Mouse (Mus musculus): ENCODE data around the gene Gpr137c. TPM values are rescaled to one million over a fixed set of nuclear protein-coding genes. Genes with fewer than 3 reads are reported as not detected.
A peak's percentile ranks its signal among the peaks of the same experiment; 100 is the strongest.

The Gpr137c gene
- polyA plus RNA-seq, 1 experiment from 2014 or later = 2.9 TPM

DNA sequence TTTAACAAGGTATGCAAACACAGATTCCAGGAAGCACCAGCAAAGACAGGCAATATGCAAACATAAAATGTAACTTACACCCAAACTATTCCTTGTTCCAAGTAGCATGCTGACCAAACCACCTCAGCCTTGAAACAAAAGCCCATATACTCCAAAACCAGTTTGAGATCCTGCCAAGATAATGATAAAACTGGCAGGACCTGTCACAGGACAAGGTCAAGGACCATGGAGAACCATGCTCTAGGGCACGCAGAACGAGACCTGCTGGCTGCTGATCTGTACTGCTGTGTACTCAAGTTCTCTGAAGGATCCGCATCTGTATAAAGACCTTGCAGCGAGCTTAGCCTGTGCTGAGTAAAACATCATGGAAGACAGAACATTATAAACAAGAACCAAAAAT lies 1.8 kb upstream of the Gpr137c start:
- H3K27ac ChIP-seq (replicated peaks) = no peak overlapping the region
- 81% methylated on average over 4 of the region's 4 CpGs for WGBS
- no peak for ATAC-seq (ENCODE audit: extremely low read depth, insufficient number of reproducible peaks, low FRiP score, low TSS enrichment)
- no peak overlapping the region for H3K4me3 ChIP-seq
- H3K9ac ChIP-seq = no peak overlapping the region
- no peaks in the 10 kb centered on the region for H3K27me3 ChIP-seq (replicated peaks)
- H3K9me3 ChIP-seq = no peaks in the 10 kb centered on the region
- peaks cover 12% of the 10 kb centered on the region; the same call in 1 of the 2 replicates for H3K4me1 ChIP-seq
- H3K36me3 ChIP-seq = no peaks in the 10 kb centered on the region
- H3K4me2 ChIP-seq = no peak overlapping the region

DNA sequence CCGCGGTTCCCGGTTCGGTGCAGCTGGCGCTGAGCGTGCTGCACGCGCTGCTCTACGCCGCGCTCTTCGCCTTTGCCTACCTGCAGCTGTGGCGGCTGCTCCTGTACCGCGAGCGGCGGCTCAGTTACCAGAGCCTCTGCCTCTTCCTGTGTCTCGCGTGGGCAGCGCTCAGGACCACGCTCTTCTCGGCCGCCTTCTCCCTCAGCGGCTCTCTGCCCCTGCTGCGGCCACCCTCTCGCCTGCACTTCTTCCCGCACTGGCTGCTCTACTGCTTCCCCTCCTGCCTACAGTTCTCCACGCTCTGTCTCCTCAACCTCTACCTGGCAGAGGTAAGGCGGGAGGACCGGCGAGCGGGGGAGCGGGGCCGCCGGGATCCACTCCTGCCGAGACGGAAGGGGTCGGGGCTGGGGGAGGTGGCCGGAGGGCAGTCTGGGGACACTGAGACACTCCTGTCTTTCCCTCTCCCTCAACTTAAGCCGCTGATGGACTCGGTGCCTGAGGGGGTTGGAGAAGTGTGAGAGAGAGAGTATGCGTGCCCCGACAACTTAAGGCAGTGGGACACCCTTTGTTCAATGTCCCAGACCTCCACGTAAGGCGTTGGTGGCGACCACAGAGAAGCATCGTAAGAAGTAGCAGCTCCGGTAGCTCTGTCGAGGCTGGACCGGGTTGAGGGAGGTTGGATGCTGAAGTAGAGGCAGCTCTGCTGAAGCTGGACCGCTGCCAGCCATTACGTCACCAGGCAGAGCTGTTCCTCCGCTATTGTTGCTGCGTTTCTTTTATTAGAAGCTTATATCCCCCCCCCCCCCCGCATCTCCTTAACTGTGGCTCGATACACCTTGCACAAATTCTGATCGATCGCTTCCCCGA lies 806 bp downstream of the Gpr137c start, which contains the start of gene Txndc16:
Txndc16 (minus strand) TSS at position 239 of the 867 bp plus-strand sequence.
- Histone ChIP-seq H3K4me3 (peak within 1 kb of the TSS; percentile 88), H3K4me1 (peaks cover 12% of the 10 kb centered on the region; the same call in 1 of the 2 replicates), H3K9me3 (no peaks in the 10 kb centered on the region), H3K27me3 (replicated peaks) (no peaks in the 10 kb centered on the region), H3K36me3 (no peaks in the 10 kb centered on the region), H3K4me2 (peak within 1 kb of the TSS; percentile 97), H3K9ac (peak within 1 kb of the TSS; percentile 96), H3K27ac (replicated peaks) (peak within 1 kb of the TSS; percentile 95)
- ATAC-seq (ENCODE audit: extremely low read depth, insufficient number of reproducible peaks, low FRiP score, low TSS enrichment) = peak; percentile 35
- 1% methylated on average over 59 of the region's 59 CpGs for WGBS

DNA sequence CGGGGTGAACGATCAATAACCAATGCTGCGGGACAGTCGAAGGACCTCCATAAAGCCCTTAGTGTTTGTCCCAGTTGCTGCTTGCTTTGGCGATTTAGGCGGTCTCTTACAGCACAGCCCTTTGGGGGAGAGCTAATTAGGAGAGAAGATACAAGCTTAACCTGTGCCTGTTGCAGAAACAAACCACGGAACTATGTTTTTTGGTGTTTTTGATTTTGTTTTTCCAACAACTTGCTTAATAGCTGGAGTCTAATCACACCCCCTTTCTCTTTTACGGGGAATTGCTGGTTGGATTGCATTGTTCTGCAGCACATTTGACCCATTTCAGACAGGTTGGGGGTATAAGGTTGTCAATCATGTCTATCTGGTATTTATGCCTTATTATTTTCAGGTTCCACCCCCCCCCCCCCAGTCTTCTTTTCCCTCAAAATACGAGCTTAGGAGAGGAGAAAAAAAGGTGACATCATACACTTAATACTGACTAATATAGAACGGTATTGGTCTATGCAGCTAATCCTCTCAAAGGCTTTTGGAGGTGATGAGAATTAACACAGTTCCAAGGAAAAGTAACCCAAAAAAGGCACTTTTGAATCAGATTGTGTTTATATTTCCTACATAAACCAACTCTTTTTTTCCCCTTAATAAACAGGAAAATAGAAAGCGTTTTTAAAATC lies 1.6 kb downstream of the Gpr137c start:
- Histone ChIP-seq H3K36me3 (no peaks in the 10 kb centered on the region), H3K27me3 (replicated peaks) (no peaks in the 10 kb centered on the region), H3K4me1 (peaks cover 12% of the 10 kb centered on the region; the same call in 1 of the 2 replicates), H3K9me3 (no peaks in the 10 kb centered on the region), H3K4me3 (peak overlapping the region; percentile 88), H3K4me2 (peak overlapping the region; percentile 97), H3K9ac (peak overlapping the region; percentile 96), H3K27ac (replicated peaks) (peak overlapping the region; percentile 95)
- 9% methylated on average over 11 of the region's 11 CpGs for WGBS
- no peak for ATAC-seq (ENCODE audit: extremely low read depth, insufficient number of reproducible peaks, low FRiP score, low TSS enrichment)

DNA sequence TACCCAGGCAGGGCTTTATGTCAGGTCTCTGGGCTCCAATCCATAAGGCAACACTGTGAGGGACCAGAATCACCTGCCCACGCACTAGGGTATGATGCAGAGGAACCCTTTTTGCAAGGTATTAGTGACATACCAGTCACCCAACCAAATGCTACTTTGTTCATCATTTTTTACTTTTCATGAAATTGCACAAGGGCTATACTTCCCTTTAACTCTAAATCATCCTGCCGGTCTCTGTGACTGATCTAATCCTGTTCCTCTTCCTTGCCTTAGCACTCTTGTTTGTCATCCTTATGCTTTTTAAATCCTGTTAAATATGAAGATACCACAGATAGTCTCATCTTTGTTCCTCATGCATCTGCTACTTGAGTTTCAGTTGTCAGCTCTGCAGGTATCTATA lies 19.5 kb downstream of the Gpr137c start:
- no peaks in the 10 kb centered on the region for H3K27me3 ChIP-seq (replicated peaks)
- ATAC-seq (ENCODE audit: extremely low read depth, insufficient number of reproducible peaks, low FRiP score, low TSS enrichment) = no peak
- no peaks in the 10 kb centered on the region for H3K4me1 ChIP-seq
- 78% methylated on average over 2 of the region's 2 CpGs for WGBS
- H3K4me2 ChIP-seq = no peak overlapping the region
- 0 out of 2 replicates have a peak, but pooled peaks cover 2% of the 10 kb centered on the region for H3K9me3 ChIP-seq
- no peak overlapping the region for H3K27ac ChIP-seq (replicated peaks)
- H3K4me3 ChIP-seq = no peak overlapping the region
- H3K36me3 ChIP-seq = no peaks in the 10 kb centered on the region
- no peak overlapping the region for H3K9ac ChIP-seq

DNA sequence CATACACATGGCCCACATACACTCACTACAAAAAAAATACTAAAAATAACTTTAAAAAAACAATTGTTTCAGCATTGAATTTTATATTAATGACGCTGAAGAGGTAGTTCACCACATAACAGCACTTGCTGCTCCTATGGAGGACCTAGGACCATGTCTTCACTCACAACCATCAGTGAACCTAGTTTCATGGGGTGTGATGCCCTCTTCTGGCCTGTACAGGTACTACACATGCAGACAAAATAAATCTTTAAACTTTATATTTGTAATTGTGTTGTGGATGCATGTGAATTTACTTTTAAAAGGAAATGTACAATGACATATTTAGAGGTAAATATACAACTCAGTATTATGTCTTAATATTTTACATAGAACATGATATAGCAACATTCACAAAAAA lies 22.1 kb downstream of the Gpr137c start:
- 36% methylated on average over 1 of the region's 1 CpGs for WGBS
- ATAC-seq (ENCODE audit: extremely low read depth, insufficient number of reproducible peaks, low FRiP score, low TSS enrichment) = no peak
- H3K9me3 ChIP-seq = 0 out of 2 replicates have a peak, but pooled peaks cover 2% of the 10 kb centered on the region
- H3K4me3 ChIP-seq = no peak overlapping the region
- no peak overlapping the region for H3K27ac ChIP-seq (replicated peaks)
- no peak overlapping the region for H3K9ac ChIP-seq
- no peaks in the 10 kb centered on the region for H3K4me1 ChIP-seq
- H3K27me3 ChIP-seq (replicated peaks) = no peaks in the 10 kb centered on the region
- no peaks in the 10 kb centered on the region for H3K36me3 ChIP-seq
- no peak overlapping the region for H3K4me2 ChIP-seq

DNA sequence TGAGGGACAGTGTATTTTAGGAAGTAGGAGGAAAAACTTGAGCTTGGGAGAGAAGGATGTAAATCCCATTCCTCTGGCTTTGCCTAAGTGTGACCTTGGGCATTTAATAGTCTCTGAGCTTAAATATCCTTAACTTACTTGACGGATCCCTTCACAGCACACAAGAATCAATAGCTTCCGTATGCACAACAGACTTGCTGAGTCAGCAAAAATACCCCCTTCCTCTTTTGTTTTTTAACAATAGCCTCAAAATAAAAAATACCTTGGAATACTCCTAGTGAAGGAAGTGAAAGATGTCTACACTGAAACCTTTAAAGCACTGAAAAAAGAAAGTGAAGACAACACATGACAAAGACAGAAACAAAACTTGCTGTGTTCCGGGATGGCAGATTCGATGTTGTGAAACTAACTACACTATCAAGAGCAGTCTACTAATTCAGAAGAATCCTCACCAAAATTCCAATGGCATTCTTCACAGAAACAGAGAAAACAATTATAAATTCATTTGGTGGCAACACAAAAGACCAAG lies 32.1 kb downstream of the Gpr137c start:
- ATAC-seq (ENCODE audit: extremely low read depth, insufficient number of reproducible peaks, low FRiP score, low TSS enrichment) = no peak
- Histone ChIP-seq H3K9ac (no peak overlapping the region), H3K4me1 (no peaks in the 10 kb centered on the region), H3K4me2 (no peak overlapping the region), H3K9me3 (no peaks in the 10 kb centered on the region), H3K4me3 (no peak overlapping the region), H3K27me3 (replicated peaks) (no peaks in the 10 kb centered on the region), H3K36me3 (peaks cover 9% of the 10 kb centered on the region), H3K27ac (replicated peaks) (no peak overlapping the region)
- 85% methylated on average over 4 of the region's 4 CpGs for WGBS

DNA sequence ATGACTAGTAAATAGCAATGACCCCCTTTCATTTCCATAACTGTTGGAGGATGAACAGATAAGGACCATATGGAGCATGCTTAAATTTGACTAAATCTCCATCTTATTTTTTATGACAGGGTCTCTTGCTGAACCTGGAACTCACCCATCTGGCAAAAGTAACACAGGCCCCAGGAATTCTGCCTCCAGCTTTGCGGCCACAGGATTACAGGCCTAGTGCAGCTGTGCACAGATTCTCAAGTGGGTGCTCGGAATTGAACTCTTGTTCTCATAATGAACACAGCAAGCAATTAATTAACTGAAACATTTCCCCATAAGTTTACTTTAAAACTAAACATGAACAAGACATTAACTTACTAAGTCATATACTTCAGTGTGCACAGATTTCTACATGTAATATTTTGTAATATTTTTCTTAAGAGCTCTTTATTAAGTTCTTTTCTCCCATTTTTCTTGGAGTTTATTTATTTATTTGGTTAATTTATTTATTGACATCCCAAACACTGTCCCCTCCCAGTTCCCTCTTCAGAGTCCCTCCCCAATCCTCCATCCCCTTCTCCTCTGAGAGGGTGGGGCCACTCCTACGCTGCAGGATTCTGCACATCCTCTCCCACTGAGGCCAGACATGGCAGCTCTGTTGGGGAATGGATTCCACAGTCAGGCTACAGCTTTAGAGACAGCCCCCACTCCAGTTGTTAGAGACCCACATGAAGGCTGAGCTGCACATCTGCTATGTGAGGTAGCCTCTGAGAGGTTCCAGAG lies 44.5 kb downstream of the Gpr137c start:
- Histone ChIP-seq H3K27ac (replicated peaks) (no peak overlapping the region), H3K27me3 (replicated peaks) (no peaks in the 10 kb centered on the region), H3K4me3 (no peak overlapping the region), H3K9ac (no peak overlapping the region), H3K36me3 (peaks cover 19% of the 10 kb centered on the region), H3K4me2 (no peak overlapping the region), H3K4me1 (no peaks in the 10 kb centered on the region), H3K9me3 (peaks cover 8% of the 10 kb centered on the region)
- 84% methylated on average over 3 of the region's 3 CpGs for WGBS
- no peak for ATAC-seq (ENCODE audit: extremely low read depth, insufficient number of reproducible peaks, low FRiP score, low TSS enrichment)

DNA sequence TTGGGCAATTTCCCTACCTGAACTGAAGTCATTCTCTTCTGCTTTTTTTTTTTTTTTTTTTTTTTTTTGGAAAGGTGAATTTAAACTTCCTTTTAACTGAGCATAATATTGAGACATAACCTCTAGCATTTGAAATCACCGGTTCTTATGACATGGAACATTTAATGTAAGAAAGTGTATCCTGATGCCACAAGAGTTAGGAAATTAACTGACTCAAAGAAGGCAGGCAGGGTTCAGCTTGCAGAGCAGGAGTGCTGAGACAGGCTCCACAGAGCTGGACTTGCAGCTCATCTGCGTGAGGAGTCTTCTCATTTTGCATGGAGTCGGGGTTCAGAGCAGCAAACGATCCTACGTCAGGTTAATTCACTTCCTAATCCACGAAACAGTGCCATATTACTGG lies 56.3 kb downstream of the Gpr137c start:
- no peaks in the 10 kb centered on the region for H3K4me1 ChIP-seq
- H3K36me3 ChIP-seq = peaks cover 27% of the 10 kb centered on the region
- no peak overlapping the region for H3K4me3 ChIP-seq
- H3K9me3 ChIP-seq = no peaks in the 10 kb centered on the region
- no peak overlapping the region for H3K9ac ChIP-seq
- H3K27ac ChIP-seq (replicated peaks) = no peak overlapping the region
- no peak for ATAC-seq (ENCODE audit: extremely low read depth, insufficient number of reproducible peaks, low FRiP score, low TSS enrichment)
- WGBS = 80% methylated on average over 6 of the region's 6 CpGs
- no peaks in the 10 kb centered on the region for H3K27me3 ChIP-seq (replicated peaks)
- H3K4me2 ChIP-seq = no peak overlapping the region

DNA sequence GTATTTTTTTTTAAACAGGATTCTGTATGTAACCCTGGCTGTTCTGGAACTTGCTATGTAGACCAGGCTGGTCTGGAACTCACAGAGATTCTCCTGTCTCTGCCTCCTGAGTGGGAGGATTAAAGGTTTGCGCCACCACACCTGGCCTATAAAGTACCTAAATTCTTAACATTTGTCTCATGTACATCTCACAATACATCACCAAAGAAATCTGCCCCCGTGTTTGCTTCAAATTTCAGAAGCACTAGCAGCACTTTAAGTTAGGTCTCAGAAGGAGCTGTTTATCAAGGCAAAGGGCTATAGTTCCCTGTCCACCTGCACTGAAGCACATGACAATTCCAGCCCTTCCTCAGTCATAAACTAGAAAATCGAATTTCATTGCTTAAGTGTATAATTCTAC lies 62.5 kb downstream of the Gpr137c start:
- Histone ChIP-seq H3K4me3 (no peak overlapping the region), H3K4me2 (no peak overlapping the region), H3K9me3 (no peaks in the 10 kb centered on the region), H3K27ac (replicated peaks) (no peak overlapping the region), H3K36me3 (peaks cover 39% of the 10 kb centered on the region), H3K27me3 (replicated peaks) (no peaks in the 10 kb centered on the region), H3K9ac (no peak overlapping the region), H3K4me1 (no peaks in the 10 kb centered on the region)
- 78% methylated on average over 3 of the region's 3 CpGs for WGBS
- ATAC-seq (ENCODE audit: extremely low read depth, insufficient number of reproducible peaks, low FRiP score, low TSS enrichment) = no peak

DNA sequence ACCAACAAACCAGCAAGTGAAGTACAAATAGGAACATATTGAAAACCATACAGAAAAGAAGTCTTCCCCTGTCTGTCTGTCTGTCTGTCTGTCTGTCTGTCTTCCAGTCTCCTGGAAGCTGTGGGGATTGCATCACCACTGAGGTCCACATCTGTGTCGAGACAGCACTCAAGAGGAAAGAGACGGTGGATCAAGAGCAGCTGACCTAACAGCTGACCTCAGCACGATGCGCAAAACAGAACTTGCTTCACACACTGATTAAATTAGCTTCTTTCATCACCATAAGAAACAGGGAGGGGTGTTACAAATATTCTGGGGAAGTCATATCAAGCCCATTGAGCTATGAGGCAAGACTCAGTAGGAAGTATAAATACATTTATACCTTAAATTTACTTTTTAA lies 72.1 kb downstream of the Gpr137c start:
- Histone ChIP-seq H3K27me3 (replicated peaks) (no peaks in the 10 kb centered on the region), H3K4me1 (no peaks in the 10 kb centered on the region), H3K4me2 (no peak overlapping the region), H3K4me3 (no peak overlapping the region), H3K36me3 (peaks cover 67% of the 10 kb centered on the region), H3K9ac (no peak overlapping the region), H3K27ac (replicated peaks) (no peak overlapping the region), H3K9me3 (no peaks in the 10 kb centered on the region)
- ATAC-seq (ENCODE audit: extremely low read depth, insufficient number of reproducible peaks, low FRiP score, low TSS enrichment) = no peak
- WGBS = 74% methylated on average over 4 of the region's 4 CpGs

DNA sequence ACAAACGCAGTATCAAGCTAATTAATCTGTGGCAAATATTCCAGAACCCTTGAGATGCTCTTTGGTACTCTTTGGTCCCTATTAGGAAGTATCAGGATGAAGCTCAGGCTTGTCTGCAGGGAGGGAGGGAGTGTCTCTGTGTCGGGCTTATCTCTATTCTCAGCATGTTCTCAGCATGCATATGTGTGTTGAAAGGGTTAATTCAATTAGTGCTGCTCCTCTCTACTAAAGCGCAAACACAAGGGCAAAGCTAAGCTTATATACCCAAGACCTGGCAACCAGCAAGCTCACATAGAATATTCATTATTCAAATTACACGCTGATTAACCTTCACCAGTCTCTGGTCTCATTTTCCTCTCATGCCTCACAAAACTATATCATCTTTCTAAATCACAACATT lies 84.4 kb downstream of the Gpr137c start:
- H3K27me3 ChIP-seq (replicated peaks) = no peaks in the 10 kb centered on the region
- WGBS = 59% methylated on average over 4 of the region's 4 CpGs
- no peak overlapping the region for H3K4me3 ChIP-seq
- no peaks in the 10 kb centered on the region for H3K9me3 ChIP-seq
- no peak overlapping the region for H3K4me2 ChIP-seq
- H3K4me1 ChIP-seq = peaks cover 6% of the 10 kb centered on the region
- H3K9ac ChIP-seq = no peak overlapping the region
- peaks cover 63% of the 10 kb centered on the region for H3K36me3 ChIP-seq
- no peak overlapping the region for H3K27ac ChIP-seq (replicated peaks)
- no peak for ATAC-seq (ENCODE audit: extremely low read depth, insufficient number of reproducible peaks, low FRiP score, low TSS enrichment)
